Mouse (Mus musculus): ENCODE data around the gene 4930432M17Rik. TPM values are rescaled to one million over a fixed set of nuclear protein-coding genes. Genes with fewer than 3 reads are reported as not detected.

4930432M17Rik gene
- total RNA-seq, 1 experiment from 2014 or later = not detected

DNA sequence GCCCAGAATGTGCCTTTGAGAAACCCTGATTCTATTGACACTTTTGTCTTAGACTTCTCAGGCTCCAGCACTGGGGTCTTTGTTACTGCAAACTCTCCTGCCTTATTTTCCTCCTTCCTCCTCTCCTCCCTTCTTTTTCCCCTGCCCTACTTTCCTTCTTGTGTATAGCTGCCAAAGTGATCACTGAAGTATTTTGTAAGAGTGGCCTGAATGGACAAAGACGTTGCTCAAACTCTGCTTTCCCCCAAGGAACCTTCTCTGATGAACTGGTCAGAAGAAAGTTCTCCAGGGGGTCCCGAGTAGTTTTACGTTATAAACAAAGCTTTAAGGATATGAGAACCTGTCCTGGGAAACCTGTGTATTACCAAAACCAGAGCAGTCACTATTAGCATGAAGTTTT, 49.1 kb downstream of the 4930432M17Rik start:
- no peak for ATAC-seq (replicated peaks in 1 of 2; ENCODE audit: insufficient read depth in 1 of 2, low FRiP score in 2 of 2, low TSS enrichment in 1 of 2, low read depth in 1 of 2, poor library complexity in 2 of 2, severe bottlenecking in 2 of 2)

GRCm38 (mm10) chr3:121720801-121721690, 50.5 kb downstream of the 4930432M17Rik start:
- no peak for ATAC-seq (replicated peaks in 1 of 2; ENCODE audit: insufficient read depth in 1 of 2, low FRiP score in 2 of 2, low TSS enrichment in 1 of 2, low read depth in 1 of 2, poor library complexity in 2 of 2, severe bottlenecking in 2 of 2)

DNA sequence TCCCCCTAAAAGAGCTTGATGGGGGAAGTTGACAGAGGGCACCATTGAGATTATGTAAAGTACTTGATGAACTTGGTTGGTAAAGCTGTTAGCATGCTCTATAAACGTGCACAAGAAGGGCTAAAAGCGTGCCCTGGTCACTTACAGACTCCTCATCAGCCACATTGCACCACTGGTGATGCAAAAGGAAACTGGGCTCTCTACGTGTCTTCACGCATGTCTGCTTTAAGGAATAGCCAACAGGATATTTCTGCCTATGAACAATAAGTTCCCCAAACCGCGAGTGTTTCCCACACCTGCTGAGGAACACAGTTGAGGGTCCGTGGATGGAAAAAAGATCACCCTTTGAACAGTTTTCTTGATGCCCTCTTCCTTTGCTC, 51.1 kb downstream of the 4930432M17Rik start:
- peak in 1 of 2 experiments; percentile 7; a peak in 1 of 4 replicates for ATAC-seq (replicated peaks in 1 of 2; ENCODE audit: insufficient read depth in 1 of 2, low FRiP score in 2 of 2, low TSS enrichment in 1 of 2, low read depth in 1 of 2, poor library complexity in 2 of 2, severe bottlenecking in 2 of 2)

GRCm38 (mm10) chr3:121722971-121723844, 52.6 kb downstream of the 4930432M17Rik start, which contains the start of gene F3:
Gene F3, plus strand, starts transcription at chr3:121723537.
- ATAC-seq (replicated peaks in 1 of 2; ENCODE audit: insufficient read depth in 1 of 2, low FRiP score in 2 of 2, low TSS enrichment in 1 of 2, low read depth in 1 of 2, poor library complexity in 2 of 2, severe bottlenecking in 2 of 2) = peak; percentile 40 to 74; a peak in 3 of 4 replicates

DNA sequence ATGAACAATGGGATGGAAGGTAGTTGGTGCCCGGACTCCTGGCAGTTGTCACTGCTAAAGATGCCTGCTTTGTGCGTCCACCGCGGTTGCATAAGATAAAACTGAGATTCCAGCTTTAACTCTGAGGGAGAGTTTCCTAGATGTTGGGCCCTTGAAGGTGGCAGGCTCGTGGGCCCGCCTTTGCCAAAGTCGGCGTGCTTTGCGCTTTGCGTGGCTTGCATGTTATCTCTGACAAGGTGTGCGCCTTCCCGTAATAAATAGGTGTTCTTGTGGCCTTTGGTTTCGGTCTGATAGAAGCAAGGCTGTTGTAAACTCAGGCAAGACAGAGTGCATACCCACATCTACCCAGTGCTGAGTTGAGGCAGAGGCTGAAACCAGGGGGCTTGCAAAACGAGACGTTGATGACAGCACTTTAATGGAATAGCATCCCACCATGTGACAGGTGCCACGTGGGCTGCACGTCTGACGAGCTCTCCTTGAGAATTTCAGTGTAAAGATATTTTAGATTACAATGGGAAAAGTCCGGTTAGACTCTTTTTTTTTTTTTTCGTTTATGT, 53.5 kb downstream of the 4930432M17Rik start:
- ATAC-seq (replicated peaks in 1 of 2; ENCODE audit: insufficient read depth in 1 of 2, low FRiP score in 2 of 2, low TSS enrichment in 1 of 2, low read depth in 1 of 2, poor library complexity in 2 of 2, severe bottlenecking in 2 of 2) = no peak

DNA sequence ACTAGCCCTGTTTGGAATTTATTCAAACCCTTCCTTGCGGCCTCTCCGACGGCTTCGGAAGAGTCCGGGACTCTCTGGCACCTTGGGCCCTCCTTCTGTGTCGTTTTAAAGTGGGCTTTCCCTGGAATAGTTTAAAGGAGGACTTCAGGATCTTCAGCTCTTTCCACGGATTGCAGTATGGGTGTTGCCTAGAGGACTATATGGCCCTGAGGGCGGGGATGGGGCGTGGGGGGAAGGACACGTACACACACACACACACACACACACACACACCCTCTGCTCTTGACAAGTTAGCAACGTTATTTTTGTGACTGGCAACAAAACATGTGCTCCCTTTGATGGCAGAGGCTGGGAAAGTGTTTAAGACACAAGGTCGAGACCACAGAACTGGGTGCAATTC, 54.0 kb downstream of the 4930432M17Rik start:
- ATAC-seq (replicated peaks in 1 of 2; ENCODE audit: insufficient read depth in 1 of 2, low FRiP score in 2 of 2, low TSS enrichment in 1 of 2, low read depth in 1 of 2, poor library complexity in 2 of 2, severe bottlenecking in 2 of 2) = no peak

- ATAC-seq (replicated peaks in 1 of 2; ENCODE audit: insufficient read depth in 1 of 2, low FRiP score in 2 of 2, low TSS enrichment in 1 of 2, low read depth in 1 of 2, poor library complexity in 2 of 2, severe bottlenecking in 2 of 2) = no peak
These were observed 55.1 kb downstream of the 4930432M17Rik start for GRCm38 (mm10) chr3:121725651-121726050.

DNA sequence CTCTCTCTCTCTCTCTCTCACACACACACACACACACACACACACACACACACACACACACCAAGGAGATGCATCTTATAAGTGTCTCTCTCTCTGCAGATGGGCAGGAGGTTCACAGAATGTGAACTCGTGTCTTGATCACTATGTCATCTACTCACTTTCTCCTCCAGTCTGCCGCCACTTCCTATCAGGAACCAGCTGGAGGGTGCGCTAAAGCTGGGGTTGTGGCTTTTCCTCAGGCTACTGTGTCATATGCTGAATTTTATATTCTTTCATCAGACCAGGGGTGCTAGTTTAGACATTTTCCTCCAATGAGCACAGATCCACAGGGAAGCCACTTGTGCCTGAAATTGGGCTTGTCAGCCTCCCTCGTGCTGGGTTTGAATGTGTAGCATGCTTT, 59.1 kb downstream of the 4930432M17Rik start:
- ATAC-seq (replicated peaks in 1 of 2; ENCODE audit: insufficient read depth in 1 of 2, low FRiP score in 2 of 2, low TSS enrichment in 1 of 2, low read depth in 1 of 2, poor library complexity in 2 of 2, severe bottlenecking in 2 of 2) = peak; percentile 56 to 74; a peak in 2 of 4 replicates

Other genes starting within 250 kb of the 4930432M17Rik start
- 41.1 and 44.8 TPM in 2 replicates for gene Cnn3, start 244.3 kb upstream of the 4930432M17Rik start, total RNA-seq (2017)
- not detected in 2 replicates for gene Slc44a3, start 138.4 kb upstream of the 4930432M17Rik start, total RNA-seq (2017)
- gene F3, start 52.8 kb downstream of the 4930432M17Rik start, total RNA-seq (2017) = 4.6 and 5.7 TPM in 2 replicates
- gene Abcd3, start 144.5 kb downstream of the 4930432M17Rik start, total RNA-seq (2017) = 38.8 and 43.3 TPM in 2 replicates